Mouse (Mus musculus) ES-Bruce4 (cell line): Measurements from ENCODE around the gene Mcts1.

ENCODE experiments used
- CTCF ChIP-seq: IDR thresholded peaks from one replicate; pipeline ENCODE4 v1.8.1; 2011; ENCODE audit warnings: low read depth, low read length
- EP300 ChIP-seq: IDR thresholded peaks from 2 replicates; pipeline ENCODE4 v1.6.1; 2011; ENCODE audit warnings: low read depth, low read length; ENCODE audit not compliant: insufficient read depth
- POLR2A ChIP-seq: IDR thresholded peaks from one replicate; pipeline ENCODE4 v1.8.1; 2011; ENCODE audit warnings: low read length; ENCODE audit not compliant: insufficient read depth

DNA sequence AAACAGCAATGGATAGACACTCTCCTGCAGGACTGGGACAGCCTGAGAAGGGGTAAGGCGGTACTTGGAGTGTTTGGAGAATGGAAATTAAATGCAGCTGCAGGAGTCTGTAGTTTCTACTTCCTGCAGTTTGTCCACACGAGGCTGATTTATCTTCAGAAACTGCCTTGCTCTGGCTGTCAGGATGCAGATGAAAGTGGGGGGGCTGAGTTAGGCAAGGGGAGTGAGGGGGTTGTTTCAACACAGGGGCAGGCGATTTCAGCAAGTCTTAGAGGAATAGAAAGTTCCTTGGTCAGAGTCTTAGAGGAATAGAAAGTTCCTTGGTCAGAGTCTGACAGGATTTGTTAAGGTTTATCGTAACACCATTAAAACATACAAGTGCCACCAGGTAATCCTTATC is 41.8 kb downstream of the Mcts1 start:
- no peak for TF ChIP-seq EP300
- TF ChIP-seq POLR2A: no peak
- no peak for TF ChIP-seq CTCF
